Mouse (Mus musculus): Measurements from ENCODE around the gene Jpt2.
A peak's percentile ranks its signal among the peaks of the same experiment; 100 is the strongest.

Gene Jpt2

DNA sequence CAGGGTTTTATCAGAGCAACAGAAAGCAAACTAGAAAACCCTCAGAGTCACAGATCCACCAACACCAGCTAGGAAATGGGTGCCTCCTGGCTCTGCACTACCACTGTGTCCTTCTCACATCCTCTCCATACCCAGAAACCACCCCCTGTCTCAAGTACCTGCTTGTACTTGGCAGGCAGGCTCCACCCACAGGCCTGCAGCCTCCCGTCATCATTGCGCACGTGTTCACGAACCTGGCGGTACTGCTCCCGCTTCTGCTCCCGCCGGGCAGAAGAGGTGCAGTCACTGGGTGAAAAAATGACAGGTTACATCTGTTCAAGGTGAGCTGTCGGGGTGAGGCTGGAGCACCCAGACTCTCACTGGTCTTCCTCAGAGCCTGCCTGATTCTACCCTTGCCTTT lies 56.7 kb downstream of the Jpt2 start:
- no peak for DNase-seq

DNA sequence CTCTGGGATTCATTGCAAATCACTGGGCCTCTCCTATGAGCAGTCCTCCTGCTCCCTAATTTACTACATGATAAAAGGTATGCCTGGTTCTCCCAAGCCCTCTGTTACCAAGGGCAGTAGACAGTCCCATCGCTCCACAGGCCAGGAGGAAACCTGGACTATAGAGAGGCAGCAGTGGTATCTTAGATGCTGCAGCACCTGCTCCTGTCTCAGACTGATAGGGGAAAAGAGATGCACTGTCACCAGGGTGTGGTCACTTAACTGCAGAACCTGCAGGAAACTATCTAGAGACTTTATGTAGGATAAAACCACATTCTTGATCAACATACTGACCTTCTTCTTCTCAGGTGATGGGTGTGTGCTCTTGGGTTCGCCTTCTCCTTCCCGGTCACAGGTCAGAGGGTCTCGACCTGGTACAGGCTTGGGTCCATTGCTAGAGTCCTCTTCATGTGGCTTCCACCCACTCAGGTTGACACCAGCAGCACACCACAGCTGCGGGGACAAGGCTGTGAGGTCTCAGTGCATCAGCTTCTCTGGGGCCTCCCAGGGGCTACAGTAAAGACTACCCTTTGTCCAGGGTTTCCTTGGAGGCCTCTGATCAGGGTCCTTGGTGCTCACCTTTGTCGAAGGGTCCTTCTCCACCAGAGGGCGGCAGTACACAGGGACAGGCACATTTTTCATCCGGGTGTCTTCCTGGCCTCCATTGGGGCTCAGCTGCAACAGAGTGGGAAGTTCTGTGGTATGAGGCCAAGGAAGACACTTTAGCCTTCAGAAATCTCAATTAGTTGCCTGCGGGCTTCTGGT lies 57.6 kb downstream of the Jpt2 start:
- DNase-seq, result no peak

DNA sequence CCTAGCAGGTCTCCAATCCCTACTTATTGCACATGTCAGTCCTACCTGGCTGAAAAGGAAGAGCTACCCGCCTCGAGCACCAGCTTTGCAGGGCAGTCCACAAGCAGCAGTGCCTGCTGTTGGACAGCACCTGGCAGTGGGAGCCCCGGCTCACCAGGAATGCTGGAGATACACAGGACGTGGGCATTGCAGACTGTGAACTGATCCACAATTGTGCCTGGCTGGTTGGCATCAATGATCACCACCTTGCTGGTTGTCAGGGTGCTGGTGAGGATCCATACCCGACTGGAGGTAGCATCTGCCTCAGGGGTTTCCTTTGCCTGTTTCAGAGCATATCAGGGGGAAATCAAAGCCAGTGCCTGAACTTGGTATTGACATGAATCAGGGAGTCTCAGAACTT lies 58.4 kb downstream of the Jpt2 start:
- DNase-seq, result no peak

DNA sequence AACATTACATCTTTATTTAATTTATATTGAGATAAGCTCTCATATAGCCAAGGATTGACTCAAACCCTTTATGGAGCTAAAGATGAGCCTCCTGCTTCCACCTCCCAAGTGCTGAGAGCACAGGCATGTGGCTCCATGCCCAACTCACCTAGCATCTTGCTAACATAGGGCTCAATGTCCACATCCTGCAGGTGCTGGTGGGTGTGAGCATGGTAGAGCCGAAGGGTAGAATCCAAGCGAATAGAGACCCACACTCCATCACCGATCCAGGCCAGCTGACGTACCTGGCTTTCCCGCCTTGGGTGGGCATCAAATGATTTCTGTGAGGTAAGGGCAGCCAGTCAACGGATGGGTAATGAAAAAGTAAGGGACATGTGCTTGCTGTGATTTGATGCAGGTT lies 60.5 kb downstream of the Jpt2 start:
- no peak for DNase-seq

DNA sequence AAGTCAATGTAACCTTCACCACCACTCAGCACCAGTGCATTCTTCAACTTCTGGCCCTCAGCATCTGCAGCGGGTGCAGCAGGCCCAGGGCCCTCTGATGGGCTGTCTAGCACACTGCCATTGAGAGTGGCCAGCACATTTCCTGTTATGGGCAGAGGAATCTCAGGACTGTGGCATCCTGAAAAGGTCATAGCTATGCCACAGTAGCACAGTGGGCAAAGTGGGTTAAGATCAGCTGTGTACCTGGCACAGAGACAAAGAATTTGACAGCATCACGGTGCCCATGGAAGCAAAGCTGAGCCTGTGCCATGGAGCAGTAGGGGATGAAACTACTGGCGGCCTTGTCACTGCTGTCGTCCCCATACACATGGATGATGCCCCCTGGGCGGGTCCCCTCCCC lies 61.3 kb downstream of the Jpt2 start:
- DNase-seq, result no peak

DNA sequence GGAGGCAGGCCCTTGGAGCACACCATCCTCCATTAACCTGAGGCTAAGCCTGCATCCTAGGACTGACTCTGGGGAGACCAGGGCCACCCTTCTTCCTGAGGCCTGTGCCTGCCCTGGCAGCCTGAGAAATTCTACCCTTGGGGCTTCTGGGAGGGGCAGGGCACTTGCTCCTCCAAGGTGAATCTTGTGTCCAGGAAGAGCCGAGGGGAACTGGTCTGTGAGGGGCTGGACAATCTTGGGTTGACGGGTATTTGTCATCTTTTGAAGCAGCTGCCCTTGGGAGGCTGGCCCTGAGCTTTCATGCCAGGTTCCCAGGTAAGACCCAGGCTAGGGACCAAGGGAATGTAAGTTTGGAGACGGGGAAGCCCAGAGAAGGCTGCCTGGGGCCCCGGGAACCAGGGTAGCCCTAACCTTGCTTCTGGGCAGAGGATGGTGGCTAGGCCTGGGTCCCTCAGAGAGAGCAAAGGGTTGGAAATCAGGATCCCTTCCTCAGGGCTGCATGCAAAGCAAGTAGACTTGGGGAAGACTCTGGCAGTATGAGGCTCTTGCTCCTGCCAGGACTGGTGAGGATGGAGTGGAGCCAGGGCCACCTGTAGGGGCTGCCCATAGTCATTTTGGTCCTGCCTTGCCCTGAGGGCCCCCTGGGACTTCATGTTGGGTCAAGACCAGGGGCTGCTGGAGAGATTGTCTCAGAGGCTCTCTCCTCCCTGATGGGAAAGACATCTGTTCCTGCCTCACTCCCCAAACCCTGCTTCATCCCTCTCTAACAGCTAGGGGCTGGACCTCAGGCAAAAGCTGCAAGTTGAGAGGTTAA lies 62.2 kb downstream of the Jpt2 start:
- DNase-seq, result no peak

DNA sequence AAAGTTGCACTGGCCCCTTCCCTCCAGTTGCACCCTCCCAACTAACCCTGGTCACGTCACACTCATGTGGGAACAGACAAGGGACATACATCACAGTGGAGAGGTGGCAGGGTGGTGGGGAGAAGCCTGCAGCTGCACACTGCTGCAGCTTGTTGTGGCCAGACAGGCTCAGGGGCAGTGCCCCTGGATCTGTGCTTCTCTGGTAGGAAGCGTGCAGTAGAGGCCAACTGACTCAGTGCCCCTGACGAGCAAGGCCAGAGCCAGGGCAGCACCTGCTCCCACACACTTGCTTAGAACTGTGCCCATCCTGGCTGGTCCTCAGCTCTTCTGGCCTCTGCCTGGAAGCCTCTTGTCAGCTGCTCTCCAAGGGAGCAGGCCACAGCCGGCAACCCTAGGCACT lies 62.9 kb downstream of the Jpt2 start:
- DNase-seq, result no peak

DNA sequence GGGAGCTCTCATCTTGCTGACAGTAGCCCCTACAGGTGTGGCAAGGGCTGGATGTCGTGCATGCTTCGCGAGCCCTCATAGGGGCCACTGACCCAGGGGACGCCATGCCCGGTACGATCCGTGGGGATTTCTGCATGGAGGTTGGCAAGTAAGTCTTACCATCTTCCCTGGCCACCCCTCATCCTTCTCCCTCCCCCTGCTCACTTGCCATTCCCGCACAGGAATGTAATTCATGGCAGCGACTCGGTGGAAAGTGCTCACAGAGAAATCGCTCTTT lies 63.6 kb downstream of the Jpt2 start:
- DNase-seq, result no peak

DNA sequence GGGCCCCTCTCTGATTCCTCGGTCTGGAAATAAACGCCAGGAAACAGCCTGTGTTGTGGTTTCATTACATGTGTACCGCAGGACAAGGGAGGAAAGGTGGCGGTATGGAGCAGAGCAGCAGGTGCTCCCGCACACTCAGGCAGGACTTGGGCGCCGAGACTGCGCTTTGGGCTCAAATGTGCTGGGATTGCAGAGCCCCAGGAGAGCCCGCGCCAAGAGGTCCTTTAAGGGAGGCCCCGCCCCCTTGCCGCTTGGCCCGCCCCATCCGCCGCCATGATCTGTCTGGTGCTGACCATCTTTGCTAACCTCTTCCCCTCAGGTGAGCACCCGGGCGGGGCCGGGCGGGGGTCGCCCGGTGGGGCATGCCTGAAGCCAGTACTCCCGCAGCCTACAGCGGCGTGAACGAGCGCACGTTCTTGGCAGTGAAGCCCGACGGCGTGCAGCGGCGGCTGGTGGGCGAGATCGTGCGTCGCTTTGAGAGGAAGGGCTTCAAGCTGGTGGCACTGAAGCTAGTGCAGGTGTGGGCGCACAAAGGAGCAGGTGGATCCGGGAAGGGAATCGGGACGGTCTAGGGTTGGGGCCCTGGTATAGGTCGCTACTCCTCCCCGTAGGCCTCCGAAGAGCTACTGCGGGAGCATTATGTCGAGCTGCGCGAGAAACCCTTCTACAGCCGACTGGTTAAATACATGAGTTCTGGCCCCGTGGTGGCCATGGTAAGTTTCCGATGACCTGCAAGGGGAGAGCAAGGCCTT lies 64.1 kb downstream of the Jpt2 start, which contains the start of gene Nme3:
Gene Nme3, plus strand, starts transcription at position 260 of the 752 bp plus-strand sequence.
- DNase-seq, result peak; percentile 90

DNA sequence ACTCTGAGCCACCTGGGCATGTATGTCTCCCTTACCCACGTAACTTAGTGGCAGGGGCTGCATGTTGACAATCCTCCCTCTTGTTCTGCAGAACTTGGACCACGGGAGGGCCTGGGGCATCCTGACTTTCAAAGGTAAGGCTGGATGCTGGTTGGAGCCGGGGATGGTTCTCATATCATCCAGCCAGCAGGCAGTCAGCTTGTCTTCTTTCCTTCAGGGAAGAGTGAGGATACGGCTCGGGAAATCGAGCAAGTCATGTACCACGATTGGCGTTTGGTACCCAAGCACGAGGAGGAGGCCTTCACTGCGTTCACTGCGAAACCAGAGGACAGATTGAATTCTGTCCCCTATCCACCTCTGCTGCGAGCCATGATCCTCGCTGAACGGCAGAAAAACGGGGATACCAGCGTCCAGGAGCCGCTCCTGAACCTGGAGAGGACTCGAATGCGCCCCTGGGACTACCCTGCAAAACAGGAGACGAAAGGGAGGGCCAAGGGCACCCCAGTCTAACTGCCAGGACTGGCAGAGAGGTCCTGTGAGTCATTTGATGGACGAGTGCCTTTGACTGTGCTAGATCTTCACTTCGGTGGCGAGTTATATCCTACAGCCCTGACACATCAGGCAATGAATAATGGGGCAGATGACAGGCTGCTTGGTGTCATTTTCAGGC lies 64.8 kb downstream of the Jpt2 start:
- DNase-seq, result no peak

DNA sequence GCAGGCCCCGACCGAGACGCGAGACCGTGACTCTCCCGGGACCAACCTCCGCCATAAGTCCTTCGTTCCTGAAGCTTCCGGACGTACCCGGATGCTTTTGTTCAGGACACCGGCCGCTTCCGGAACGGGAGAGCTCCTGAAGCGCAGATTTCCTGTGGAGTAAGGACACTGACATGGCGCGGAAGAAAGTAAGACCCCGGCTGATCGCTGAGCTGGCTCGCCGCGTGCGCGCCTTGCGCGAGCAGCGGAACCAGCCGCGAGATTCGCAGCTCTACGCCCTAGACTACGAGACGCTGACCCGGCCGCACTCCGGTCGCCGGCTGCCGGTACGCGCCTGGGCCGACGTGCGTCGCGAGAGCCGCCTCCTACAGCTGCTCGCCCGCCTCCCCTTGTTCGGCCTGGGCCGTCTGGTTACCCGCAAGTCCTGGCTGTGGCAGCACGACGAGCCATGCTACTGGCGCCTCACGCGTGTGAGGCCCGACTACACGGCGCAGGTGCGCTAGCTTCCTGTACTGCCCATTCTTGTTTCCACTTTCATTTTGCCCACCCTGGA lies 65.4 kb downstream of the Jpt2 start, which contains the start of the genes Eme2 and Mrps34:
Gene Eme2, minus strand, starts transcription at position 93 of the 553 bp plus-strand sequence.
Gene Mrps34, plus strand, starts transcription at position 122 of the 553 bp plus-strand sequence.
- peak; percentile 89 for DNase-seq

DNA sequence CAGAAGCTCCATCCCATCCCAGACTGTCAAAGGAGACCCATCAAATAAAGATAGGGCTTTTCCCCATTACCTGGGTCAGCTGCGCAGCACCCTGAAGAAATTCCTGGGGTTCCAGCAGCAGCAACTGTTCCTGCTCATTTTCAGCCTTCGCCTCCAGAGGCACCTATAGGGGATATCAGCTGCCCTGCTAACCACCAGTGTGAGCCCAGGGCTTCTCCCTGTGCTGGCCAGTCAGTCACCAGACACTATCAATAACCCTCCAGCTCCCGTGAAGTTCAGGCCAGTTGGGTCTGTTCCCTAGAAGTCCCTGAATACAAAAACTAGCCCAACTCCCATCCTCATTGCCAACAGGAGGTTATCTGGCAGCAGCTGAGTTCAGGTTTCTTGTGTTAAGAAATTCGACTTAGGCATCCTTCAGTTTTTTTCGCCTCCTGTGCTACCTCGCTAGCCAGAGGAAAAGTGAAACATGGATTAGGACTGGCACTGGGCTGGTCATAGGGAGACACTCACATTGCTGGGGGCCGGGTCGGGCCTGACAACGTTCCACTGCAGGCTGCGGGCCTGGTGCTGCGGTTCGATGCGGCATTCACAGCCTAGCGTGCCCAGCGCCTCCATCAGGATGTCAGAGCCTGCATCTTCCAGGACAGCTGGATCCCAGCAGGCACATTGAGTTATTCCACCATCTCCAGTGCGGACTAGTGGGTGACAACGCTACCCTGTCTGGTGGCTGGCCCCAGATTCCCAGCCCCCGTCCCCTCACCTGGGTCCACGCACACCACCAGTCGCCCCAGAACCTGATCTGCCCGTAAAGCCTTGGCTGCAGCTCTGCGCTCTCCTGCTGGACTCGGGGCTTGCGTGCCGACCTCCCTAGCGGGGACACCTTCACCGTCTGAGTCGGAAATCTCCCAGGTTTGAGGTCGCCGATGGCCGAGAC lies 66.2 kb downstream of the Jpt2 start:
- DNase-seq, result no peak

DNA sequence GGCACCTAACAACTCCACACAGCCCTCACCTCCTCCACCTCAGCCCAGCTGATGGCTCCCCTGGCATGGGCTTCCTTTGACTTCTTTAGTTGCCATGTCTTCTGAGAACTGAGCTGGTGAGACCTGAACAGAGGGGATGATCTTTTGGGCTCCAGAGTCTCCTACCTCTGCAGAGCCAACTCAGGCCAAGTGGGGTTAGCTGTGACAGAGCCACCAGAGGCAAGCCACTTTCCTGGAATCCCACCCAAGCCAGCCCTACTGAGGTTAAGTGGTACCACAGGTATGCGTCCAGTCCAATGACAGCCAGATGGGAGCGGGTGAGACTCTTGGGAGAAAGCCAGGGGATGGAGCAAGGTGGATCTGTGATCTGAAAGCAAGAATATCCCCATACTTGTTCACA lies 67.2 kb downstream of the Jpt2 start:
- no peak for DNase-seq

DNA sequence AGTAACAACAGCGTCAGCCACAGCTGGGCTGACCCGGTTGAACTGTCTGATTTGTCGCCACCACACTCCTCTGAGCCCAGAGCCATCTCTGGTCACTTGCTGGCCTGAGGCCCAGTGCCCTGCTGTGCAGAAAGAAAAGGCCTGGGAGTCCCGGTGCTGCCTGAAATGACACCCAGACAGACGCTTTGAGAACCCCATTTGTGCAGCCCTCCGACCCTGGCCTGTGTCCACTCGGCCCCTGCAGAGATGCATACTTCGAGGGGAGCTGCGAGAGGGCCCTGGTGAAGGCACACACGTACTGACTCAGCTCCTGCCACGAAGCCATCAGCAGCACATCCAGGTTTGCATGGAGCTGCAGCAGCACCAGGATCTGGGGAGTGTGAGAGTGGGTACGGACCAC lies 67.7 kb downstream of the Jpt2 start:
- DNase-seq, result no peak

DNA sequence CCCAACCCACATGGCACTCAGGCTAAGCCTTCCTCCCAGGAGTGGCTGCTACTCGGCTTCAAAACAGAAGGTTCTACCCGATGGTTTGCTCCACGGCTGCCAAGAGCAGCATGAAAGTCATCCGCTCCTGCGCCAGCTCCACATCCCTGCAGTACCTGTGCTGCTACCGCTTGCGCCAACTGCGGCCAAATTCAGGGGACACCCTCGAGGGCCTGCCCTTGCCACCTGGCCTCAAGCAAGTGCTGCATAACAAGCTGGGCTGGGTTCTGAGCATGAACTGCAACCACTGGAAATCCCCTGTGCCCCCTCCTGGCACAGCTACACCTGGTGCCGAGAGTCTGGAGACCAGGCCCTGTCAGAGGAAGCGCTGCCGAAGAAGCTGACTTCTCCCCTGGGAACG lies 69.2 kb downstream of the Jpt2 start:
- DNase-seq, result no peak

DNA sequence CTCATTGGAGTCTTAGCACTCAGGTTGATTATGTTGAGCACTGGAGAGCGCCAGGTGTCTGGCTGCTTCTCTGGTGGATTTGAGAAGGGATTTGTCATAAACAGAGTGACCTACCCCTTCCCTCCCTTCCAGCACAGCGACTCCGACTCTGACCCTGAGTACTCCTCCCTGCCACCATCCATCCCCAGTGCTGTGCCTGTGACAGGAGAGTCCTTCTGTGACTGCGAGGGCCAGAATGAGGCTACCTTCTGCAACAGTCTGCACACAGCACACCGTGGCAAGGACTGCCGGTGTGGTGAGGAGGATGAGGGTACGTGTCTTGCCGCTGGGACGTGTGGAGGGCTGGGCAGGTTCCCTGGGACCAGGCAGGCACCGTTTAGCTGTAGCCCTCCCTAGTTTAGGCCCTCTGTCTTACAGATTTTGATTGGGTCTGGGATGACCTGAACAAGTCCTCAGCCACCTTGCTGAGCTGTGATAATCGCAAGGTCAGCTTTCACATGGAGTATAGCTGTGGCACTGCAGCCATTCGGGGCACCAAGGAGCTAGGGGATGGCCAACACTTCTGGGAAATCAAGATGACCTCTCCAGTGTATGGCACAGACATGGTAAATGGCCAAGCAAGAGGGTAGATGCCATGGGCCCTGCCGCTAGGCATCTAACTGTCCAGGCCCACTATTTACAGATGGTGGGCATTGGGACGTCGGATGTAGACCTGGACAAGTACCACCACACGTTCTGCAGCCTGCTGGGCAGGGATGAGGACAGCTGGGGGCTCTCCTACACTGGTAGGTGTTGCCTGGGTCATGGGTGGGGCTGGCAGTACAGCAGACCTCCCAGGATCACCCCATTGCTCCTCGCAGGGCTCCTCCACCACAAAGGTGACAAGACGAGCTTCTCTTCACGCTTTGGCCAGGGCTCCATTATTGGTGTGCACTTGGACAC lies 70.1 kb downstream of the Jpt2 start:
- no peak for DNase-seq

DNA sequence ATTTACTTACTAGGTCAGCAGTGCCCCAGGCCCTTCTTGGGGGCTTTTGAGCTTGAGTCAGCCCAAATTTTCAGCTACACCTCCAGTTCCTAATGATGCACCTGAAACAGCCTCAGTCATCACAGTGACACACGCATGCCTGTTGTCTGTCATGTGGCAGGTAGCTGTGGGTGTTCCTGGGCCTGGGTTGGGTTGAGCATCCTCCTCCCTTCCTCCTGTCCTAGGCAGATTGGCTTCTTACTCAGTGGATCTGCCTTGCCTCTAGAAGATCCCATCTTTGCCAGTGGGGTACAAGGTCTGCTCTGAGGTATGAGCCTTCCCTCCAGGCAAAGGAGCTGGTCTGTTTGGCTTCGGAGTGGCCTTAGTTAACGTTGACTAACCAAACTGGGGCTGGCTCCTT lies 71.6 kb downstream of the Jpt2 start:
- DNase-seq, result no peak

Measured in kidney, postnatal 14 days (tissue).